In genomic region chr2:26541258-26541910, GRCm38 (mm10) we compare ENCODE assay signal across 10 mouse cellular contexts. TPM values are rescaled to one million over a fixed set of nuclear protein-coding genes. Genes with fewer than 3 reads are reported as not detected.
DNase-seq lines count a peak whose midpoint lies in the region; ATAC-seq lines count a peak whose summit lies in the region.
"Had no signal": no experiment of that assay in that cellular context is flagged by ENCODE, and none has a peak within 500 bp of the region (broad histone marks: within the 10 kb centered on the region; RNA-seq: fewer than 3 reads in every experiment).

No protein-coding gene starts in this region.

- peaks cover 39% of the 10 kb centered on the region for H3K4me1 ChIP-seq in lung, embryonic 15.5 days
- peaks cover 40% of the 10 kb centered on the region for H3K4me1 ChIP-seq in hindbrain, embryonic 13.5 days (replicated peaks)
- peaks cover 4% of the 10 kb centered on the region; the same call in 1 of the 2 replicates for H3K4me1 ChIP-seq in intestine, embryonic 16.5 days (ENCODE audit: control insufficient read depth, insufficient read depth, low read length)

- no peaks in the 10 kb centered on the region for H3K36me3 ChIP-seq in lung, embryonic 15.5 days
- H3K36me3 ChIP-seq in hindbrain, embryonic 13.5 days: no peaks in the 10 kb centered on the region
- H3K36me3 ChIP-seq in intestine, embryonic 16.5 days (ENCODE audit: control insufficient read depth, insufficient read depth, low read length): no peaks in the 10 kb centered on the region
- H3K36me3 ChIP-seq: intestine, embryonic 15.5 days had no signal

- peak; percentile 53 to 57 for DNase-seq in cerebellum, postnatal 10 days
- DNase-seq in lung, postnatal 4 days: no peak
- DNase-seq in neural tube, embryonic 10.5 days (ENCODE audit: extremely low spot score, low spot score): peak; percentile 38
- DNase-seq in cerebellum, adult 9-11 months: no peak
- DNase-seq: lung, adult 18-20 months had no signal

- WGBS in lung, embryonic 15.5 days: 29% methylated on average over 9 of the region's 9 CpGs
- 29% methylated on average over 9 of the region's 9 CpGs for whole genome bisulfite sequencing in hindbrain, embryonic 13.5 days
- 48% methylated on average over 9 of the region's 9 CpGs for WGBS in intestine, embryonic 16.5 days

- H3K9ac ChIP-seq in lung, embryonic 15.5 days: no peak overlapping the region
- no peak overlapping the region for H3K9ac ChIP-seq in hindbrain, embryonic 13.5 days
- no peak overlapping the region for H3K9ac ChIP-seq in intestine, embryonic 16.5 days (ENCODE audit: low read depth, low read length)
- H3K9ac ChIP-seq: intestine, embryonic 15.5 days had no signal

- H3K27me3 ChIP-seq in lung, embryonic 15.5 days: no peaks in the 10 kb centered on the region
- H3K27me3 ChIP-seq in hindbrain, embryonic 13.5 days: no peaks in the 10 kb centered on the region
- H3K27me3 ChIP-seq in intestine, embryonic 16.5 days (replicated peaks; ENCODE audit: control insufficient read depth, insufficient read depth, low read length): no peaks in the 10 kb centered on the region

- H3K9me3 ChIP-seq in lung, embryonic 15.5 days: no peaks in the 10 kb centered on the region
- H3K9me3 ChIP-seq in hindbrain, embryonic 13.5 days: no peaks in the 10 kb centered on the region
- no peaks in the 10 kb centered on the region for H3K9me3 ChIP-seq in intestine, embryonic 16.5 days (ENCODE audit: control insufficient read depth, low read length)
- H3K9me3 ChIP-seq: intestine, embryonic 15.5 days had no signal

- no peak for ATAC-seq in cerebellum, adult (ENCODE audit: insufficient number of reproducible peaks, low FRiP score, low TSS enrichment)
- no peak; the same call in 1 of the 2 replicates for ATAC-seq in lung, embryonic 15.5 days (ENCODE audit: borderline replicate concordance, extremely low read depth, low FRiP score, low TSS enrichment)
- peak; percentile 58; the same call in 1 of the 2 replicates for ATAC-seq in hindbrain, embryonic 13.5 days (ENCODE audit: low FRiP score)
- ATAC-seq in intestine, embryonic 16.5 days: no peak
- ATAC-seq: intestine, embryonic 15.5 days had no signal

- H3K4me2 ChIP-seq in lung, embryonic 15.5 days: no peak overlapping the region
- no peak overlapping the region for H3K4me2 ChIP-seq in hindbrain, embryonic 13.5 days
- H3K4me2 ChIP-seq in intestine, embryonic 16.5 days (ENCODE audit: low read depth, low read length): no peak overlapping the region
- H3K4me2 ChIP-seq: intestine, embryonic 15.5 days had no signal

- H3K27ac ChIP-seq in lung, embryonic 15.5 days: peak overlapping the region; percentile 65
- peak overlapping the region; percentile 64 for H3K27ac ChIP-seq in hindbrain, embryonic 13.5 days
- H3K27ac ChIP-seq in intestine, embryonic 16.5 days (ENCODE audit: low read length): no peak overlapping the region
- H3K27ac ChIP-seq: intestine, embryonic 15.5 days had no signal

- no peak overlapping the region for H3K4me3 ChIP-seq in lung, embryonic 15.5 days
- no peak overlapping the region for H3K4me3 ChIP-seq in hindbrain, embryonic 13.5 days
- H3K4me3 ChIP-seq in intestine, embryonic 16.5 days (ENCODE audit: low read length): no peak overlapping the region
- H3K4me3 ChIP-seq: intestine, embryonic 15.5 days had no signal

RNA-seq across cellular contexts. Expression of gene Notch1, which starts 24.9 kb away (rescaled TPM):
- 22.1 and 23.9 TPM in 2 replicates for polyA plus RNA-seq in lung, embryonic 15.5 days (2015; fragmentation: Nextera tagmentation; extraction: Ambion mirVana)
- polyA plus RNA-seq in hindbrain, embryonic 13.5 days (2015; fragmentation: Nextera tagmentation; extraction: Ambion mirVana): 17.5 and 19.2 TPM in 2 replicates
- 7.4 and 8.4 TPM in 2 replicates for polyA plus RNA-seq in intestine, embryonic 16.5 days (2015; fragmentation: Nextera tagmentation; extraction: Ambion mirVana)

RNA-seq across cellular contexts. Expression of gene Egfl7, which starts 38.4 kb away (rescaled TPM):
- 339 and 341 TPM in 2 replicates for polyA plus RNA-seq in lung, embryonic 15.5 days (2015; fragmentation: Nextera tagmentation; extraction: Ambion mirVana)
- polyA plus RNA-seq in hindbrain, embryonic 13.5 days (2015; fragmentation: Nextera tagmentation; extraction: Ambion mirVana): 72.2 and 78.9 TPM in 2 replicates
- polyA plus RNA-seq in intestine, embryonic 16.5 days (2015; fragmentation: Nextera tagmentation; extraction: Ambion mirVana): 110 and 118 TPM in 2 replicates

RNA-seq across cellular contexts. Expression of gene Gm20532, which starts 45.1 kb away (rescaled TPM):
- not detected in 2 replicates for polyA plus RNA-seq in lung, embryonic 15.5 days (2015; fragmentation: Nextera tagmentation; extraction: Ambion mirVana)
- polyA plus RNA-seq in hindbrain, embryonic 13.5 days (2015; fragmentation: Nextera tagmentation; extraction: Ambion mirVana): not detected in 2 replicates
- polyA plus RNA-seq in intestine, embryonic 16.5 days (2015; fragmentation: Nextera tagmentation; extraction: Ambion mirVana): not detected in 2 replicates
- polyA plus RNA-seq: intestine, embryonic 15.5 days had no signal

Comparison
In these comparisons a context has a peak if more than half of its experiments do, and no peak if none do; other contexts are left out.
1. DNase-seq: peak in cerebellum, postnatal 10 days (2 of 2) and neural tube, embryonic 10.5 days (single experiment); none in lung, postnatal 4 days (0 of 2) and cerebellum, adult 9-11 months (single experiment).